Mouse (Mus musculus) liver, embryonic 14.5 days (tissue): ENCODE measurements around the gene Cd84. TPM values are rescaled to one million over a fixed set of nuclear protein-coding genes. Genes with fewer than 3 reads are reported as not detected.
A peak's percentile ranks its signal among the peaks of the same experiment; 100 is the strongest.
"Not testable (repeated sequence)": the region's sequence is repeated elsewhere in the genome, so short reads cannot be mapped to it uniquely, and the experiment has no call there.

Experiments used
- ATAC-seq: fragments of 200-750 bp; cut with Nextera tagmentation; 2 replicates; pipeline ENCODE4 v1.8.0; 2017; ENCODE audit warnings: moderate number of reproducible peaks, mild to moderate bottlenecking, moderate library complexity; ENCODE audit not compliant: insufficient read depth
- DNase-seq, 3 experiments: peaks; one replicate each; pipeline ENCODE4 v3.0.0-alpha.2; 2012 to 2013; ENCODE audit warnings: low read depth in 3 of 3, low spot score in 3 of 3
- H3K27ac ChIP-seq: fragments of 300-500 bp; sonication (generic); 2 replicates; pipeline ENCODE4 v1.5.1; 2014; ENCODE audit warnings: moderate library complexity, mild to moderate bottlenecking, control low read depth, inconsistent platforms
- H3K27me3 ChIP-seq: fragments of 300-500 bp; sonication (generic); 2 replicates; pipeline ENCODE4 v1.6.1; 2014; ENCODE audit warnings: mild to moderate bottlenecking, low read length, moderate library complexity; ENCODE audit not compliant: control insufficient read depth, insufficient read depth
- H3K36me3 ChIP-seq: fragments of 300-500 bp; sonication (generic); replicated peaks from 2 replicates; pipeline ENCODE4 v1.6.1; 2014; ENCODE audit warnings: low read depth; ENCODE audit not compliant: control insufficient read depth, insufficient read depth
- H3K4me1 ChIP-seq, 2 experiments: fragments of 200-500 bp in 1 of 2; fragments of 300-500 bp in 1 of 2; sonication (generic) in 1 of 2; replicated peaks; 2 replicates each; pipeline ENCODE4 v1.6.1; 2012 to 2014; ENCODE audit warnings: antibody characterized with exemption in 1 of 2, inconsistent platforms in 1 of 2, low read length in 1 of 2; ENCODE audit not compliant: control insufficient read depth in 2 of 2, insufficient read depth in 2 of 2
- H3K4me2 ChIP-seq: fragments of 300-500 bp; sonication (generic); 2 replicates; pipeline ENCODE4 v1.6.1; 2014; ENCODE audit warnings: low read depth, mild to moderate bottlenecking, control low read depth, moderate library complexity
- H3K4me3 ChIP-seq, 2 experiments: fragments of 200-500 bp in 1 of 2; fragments of 300-500 bp in 1 of 2; sonication (generic) in 1 of 2; 2 replicates each; pipeline ENCODE4 v1.5.1; 2012 to 2014; ENCODE audit warnings: low read depth in 2 of 2, low read length in 2 of 2, mild to moderate bottlenecking in 2 of 2, control low read depth in 1 of 2, inconsistent platforms in 1 of 2, moderate library complexity in 1 of 2; ENCODE audit not compliant: insufficient read depth in 1 of 2
- H3K9ac ChIP-seq: fragments of 300-500 bp; sonication (generic); replicated peaks from 2 replicates; pipeline ENCODE4 v1.6.1; 2014; ENCODE audit warnings: mild to moderate bottlenecking, control low read depth, moderate library complexity
- H3K9me3 ChIP-seq: fragments of 300-500 bp; sonication (generic); 2 replicates; pipeline ENCODE4 v1.6.1; 2016; ENCODE audit warnings: low read length, mixed read lengths; ENCODE audit not compliant: control insufficient read depth
- CTCF ChIP-seq: IDR thresholded peaks from 2 replicates; pipeline ENCODE4 v1.5.1; 2016; ENCODE audit warnings: antibody characterized with exemption, low read depth, control low read depth
- EP300 ChIP-seq: IDR thresholded peaks from 2 replicates; pipeline ENCODE4 v1.6.1; 2016; ENCODE audit warnings: antibody characterized with exemption, low read depth
- WGBS: fragments of 180-500 bp; shearing (Covaris S2); extraction: QIAGEN DNeasy Blood & Tissue Kit; methylation state at CpG from one replicate; pipeline ENCODE4 v1.1.7; 2014; ENCODE audit not compliant: insufficient replicate concordance; 5-methylcytosine and 5-hydroxymethylcytosine counted together
- polyA plus RNA-seq, 2 experiments: library from polyadenylated mRNA; depleted of rRNA in 1 of 2; stranded (reverse) in 1 of 2; unstranded in 1 of 2; fragments of >200 nt; fragmentation: Nextera tagmentation in 1 of 2; extraction: Ambion mirVana in 1 of 2; gene quantifications; 2 replicates each; pipeline versions ENCODE4 v1.2.1 to v1.2.3; 2012 to 2014

Gene Cd84
- polyA plus RNA-seq, 2 experiments = 3.6 to 6.0 TPM

GRCm38 (mm10) chr1:171849454-171849853 is 10.0 kb downstream of the Cd84 start:
- Histone ChIP-seq H3K4me3 (no peak overlapping the region), H3K4me2 (no peak overlapping the region), H3K27me3 (no peaks in the 10 kb centered on the region), H3K9ac (no peak overlapping the region), H3K9me3 (no peaks in the 10 kb centered on the region), H3K36me3 (no peaks in the 10 kb centered on the region), H3K4me1 (peaks cover 0 to 3% of the 10 kb centered on the region in 2 experiments; a peak in 3 of 4 replicates), H3K27ac (no peak overlapping the region)
- ATAC-seq (0 out of 2 replicates have a peak, but pooled peaks have one; percentile 23), DNase-seq (peak in 1 of 3 experiments; percentile 37)
- TF ChIP-seq EP300 (no peak), CTCF (no peak)
- WGBS = 15% methylated on average over 5 of the region's 5 CpGs

- Histone ChIP-seq H3K27me3 (no peaks in the 10 kb centered on the region), H3K4me1 (no peaks in the 10 kb centered on the region), H3K4me3 (no peak overlapping the region), H3K4me2 (no peak overlapping the region), H3K9me3 (no peaks in the 10 kb centered on the region), H3K27ac (no peak overlapping the region), H3K36me3 (no peaks in the 10 kb centered on the region), H3K9ac (no peak overlapping the region)
- TF ChIP-seq CTCF (no peak), EP300 (no peak)
- WGBS = 62% methylated on average over 4 of the region's 4 CpGs
- DNase-seq (no peak), ATAC-seq (no peak)
These were observed 26.0 kb downstream of the Cd84 start for GRCm38 (mm10) chr1:171865467-171865866.

- no peak for DNase-seq
- Histone ChIP-seq H3K36me3 (no peaks in the 10 kb centered on the region), H3K4me1 (no peaks in the 10 kb centered on the region), H3K4me3 (no peak overlapping the region), H3K27me3 (no peaks in the 10 kb centered on the region), H3K9me3 (no peaks in the 10 kb centered on the region), H3K4me2 (no peak overlapping the region), H3K9ac (no peak overlapping the region), H3K27ac (no peak overlapping the region)
- WGBS = 50% methylated on average over 1 of the region's 1 CpGs
- TF ChIP-seq CTCF (no peak), EP300 (no peak)
- ATAC-seq = no peak
These were observed 47.5 kb downstream of the Cd84 start for GRCm38 (mm10) chr1:171886989-171887388.

- not testable (repeated sequence) for H3K4me2 ChIP-seq, H3K9me3 ChIP-seq, H3K36me3 ChIP-seq, H3K4me1 ChIP-seq, H3K9ac ChIP-seq, ATAC-seq, H3K27ac ChIP-seq, H3K4me3 ChIP-seq, H3K27me3 ChIP-seq, DNase-seq
- WGBS = 72% methylated on average over 5 of the region's 5 CpGs
These were observed 55.9 kb downstream of the Cd84 start, which contains the start of gene Gm10521 for GRCm38 (mm10) chr1:171895364-171895763. Gene Gm10521, plus strand, starts transcription at chr1:171895664.

GRCm38 (mm10) chr1:171904011-171904410 is 64.5 kb downstream of the Cd84 start:
- no peak overlapping the region for H3K4me2 ChIP-seq
- H3K27ac ChIP-seq = no peak overlapping the region
- no peak overlapping the region for H3K4me3 ChIP-seq
- no peak for TF ChIP-seq CTCF
- no peak for TF ChIP-seq EP300
- no peaks in the 10 kb centered on the region for H3K9me3 ChIP-seq
- H3K36me3 ChIP-seq = no peaks in the 10 kb centered on the region
- DNase-seq (no peak), ATAC-seq (no peak)
- H3K9ac ChIP-seq = no peak overlapping the region
- H3K4me1 ChIP-seq = no peaks in the 10 kb centered on the region
- no peaks in the 10 kb centered on the region for H3K27me3 ChIP-seq
- WGBS = 78% methylated on average over 1 of the region's 1 CpGs
